Mouse (Mus musculus) right cerebral cortex, postnatal 10 days (tissue): ENCODE results near the gene Mstn.

Experiments used
- DNase-seq, 2 experiments: peaks; one replicate each; pipeline ENCODE4 v3.0.0; 2021; ENCODE audit warnings: low spot score in 2 of 2

The Mstn gene

DNA sequence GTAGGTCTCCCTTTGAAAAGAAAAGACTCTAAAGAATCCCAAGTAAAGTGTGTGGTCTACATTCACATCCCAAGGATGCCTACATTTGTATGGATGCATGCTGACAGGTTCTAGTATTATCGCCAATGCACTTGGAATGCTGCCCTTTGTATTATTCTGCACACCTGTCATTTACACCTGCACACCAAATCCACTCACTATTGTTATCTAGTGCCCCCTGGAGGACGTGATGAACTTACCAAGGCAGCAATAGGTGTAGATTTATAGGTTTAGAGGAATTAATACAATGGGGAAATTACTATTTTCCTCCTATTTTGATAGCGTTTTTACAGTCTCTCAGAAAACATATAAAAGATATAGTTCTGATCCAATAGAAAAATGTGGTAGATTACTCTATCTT is 31.7 kb downstream of the Mstn start:
- DNase-seq = no peak

DNA sequence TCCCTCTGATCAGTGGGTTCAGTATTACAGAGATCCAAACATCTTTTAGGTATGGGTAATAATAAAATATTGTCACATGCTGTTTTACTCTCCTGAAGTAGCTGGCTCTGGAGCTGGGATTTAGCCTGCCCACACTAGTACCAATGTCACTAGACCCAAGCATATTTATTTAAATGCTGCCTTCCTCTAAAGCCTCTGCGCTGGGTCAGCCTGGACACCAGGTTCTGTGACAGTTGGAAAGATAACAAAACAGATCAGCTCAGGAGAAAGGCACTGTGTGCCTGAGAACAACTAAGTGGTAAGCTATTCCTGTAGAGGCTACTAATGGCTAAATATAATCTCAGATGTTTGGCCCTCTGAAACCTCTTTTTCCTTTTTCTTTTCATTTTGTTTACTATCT is 49.1 kb downstream of the Mstn start:
- no peak for DNase-seq
